Mouse (Mus musculus): ENCODE results near the gene Pts. TPM values are rescaled to one million over a fixed set of nuclear protein-coding genes. Genes with fewer than 3 reads are reported as not detected.

Gene Pts
- total and polyA plus RNA-seq, 3 experiments: 35.4 to 89.4 (median 37.9) TPM

DNA sequence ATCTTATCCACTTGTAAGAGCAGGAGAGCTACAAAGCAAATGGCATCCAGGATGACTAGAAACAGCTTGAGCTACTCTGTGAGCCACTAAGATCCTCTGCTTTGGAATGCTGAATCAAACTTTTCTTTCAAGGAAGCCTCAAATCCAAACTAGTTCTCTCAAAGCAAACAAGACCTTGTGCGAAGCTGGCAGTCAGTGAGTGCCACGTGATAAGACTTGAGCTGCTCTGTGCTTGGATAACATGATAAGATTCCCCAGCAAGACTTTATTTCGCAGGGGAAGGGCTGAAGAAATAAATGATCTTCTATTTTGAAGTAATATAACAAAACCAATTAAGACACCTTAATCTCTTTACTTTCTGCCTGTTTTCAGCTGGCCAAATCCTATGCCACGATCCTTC lies 37.4 kb upstream of the Pts start:
- dilution Hi-C loops (cut with MboI; ENCODE audit: extremely low pct_ligation_motif_present, extremely low pct_unique_long_range_greater_than_20kb, low sequenced_read_pairs): no loop called here
- Histone ChIP-seq H3K4me1 (ENCODE audit: control insufficient read depth in 1 of 2, insufficient read depth in 2 of 2) (no peaks in the 10 kb centered on the region), H3K4me3 (replicated peaks in 1 of 3; ENCODE audit: low read depth in 2 of 3, low read length in 2 of 3, poor library complexity in 1 of 3) (no peak overlapping the region), H3K27me3 (replicated peaks) (no peaks in the 10 kb centered on the region), H3K79me2 (replicated peaks; ENCODE audit: control insufficient read depth, extremely low read depth, insufficient read depth, poor library complexity, severe bottlenecking) (no peaks in the 10 kb centered on the region), H3K4me2 (ENCODE audit: insufficient read depth, low read depth, poor library complexity, severe bottlenecking) (no peak overlapping the region), H3K27ac (ENCODE audit: insufficient read depth, low read depth) (no peak overlapping the region), H3K9ac (ENCODE audit: insufficient read depth, low read depth) (no peak overlapping the region), H3K36me3 (replicated peaks in 1 of 2; ENCODE audit: control insufficient read depth in 1 of 2, insufficient read depth in 1 of 2, low read length in 1 of 2) (no peaks in the 10 kb centered on the region), H3K9me3 (replicated peaks; ENCODE audit: low read length) (peaks cover 2% of the 10 kb centered on the region)
- DNase-seq (ENCODE audit: extremely low read depth): no peak
- in situ Hi-C loops (cut with MboI; ENCODE audit: low pct_ligation_motif_present, low pct_unique_long_range_greater_than_20kb, low sequenced_read_pairs): no loop called here
- TF ChIP-seq KAT2A (IDR thresholded peaks at IDR 0.05; ENCODE audit: insufficient replicate concordance, low read length) (no peak), ELF1 (IDR thresholded peaks at IDR 0.05; ENCODE audit: low read depth, low read length) (no peak), E2F4 (IDR thresholded peaks at IDR 0.05; ENCODE audit: insufficient replicate concordance, low read depth, low read length) (no peak), NRF1 (IDR thresholded peaks at IDR 0.05; ENCODE audit: low read depth, low read length) (no peak), EP300 (IDR thresholded peaks at IDR 0.05; ENCODE audit: low read length) (no peak), UBTF (IDR thresholded peaks at IDR 0.05; ENCODE audit: low read depth, low read length) (no peak), USF1 (IDR thresholded peaks at IDR 0.05; ENCODE audit: low read depth, low read length) (no peak), JUND (conservative IDR thresholded peaks at IDR 0.05; ENCODE audit: low read depth, low read length) (no peak), POLR2AphosphoS2 (IDR thresholded peaks at IDR 0.05; ENCODE audit: low read depth, low read length) (no peak), MAZ (IDR thresholded peaks at IDR 0.05; ENCODE audit: low read depth, low read length) (no peak), CHD1 (IDR thresholded peaks at IDR 0.05; ENCODE audit: low read depth, low read length) (no peak), ZMIZ1 (IDR thresholded peaks at IDR 0.05; ENCODE audit: low read depth, low read length) (no peak), RCOR1 (conservative IDR thresholded peaks at IDR 0.05; ENCODE audit: low read depth, low read length) (no peak)

DNA sequence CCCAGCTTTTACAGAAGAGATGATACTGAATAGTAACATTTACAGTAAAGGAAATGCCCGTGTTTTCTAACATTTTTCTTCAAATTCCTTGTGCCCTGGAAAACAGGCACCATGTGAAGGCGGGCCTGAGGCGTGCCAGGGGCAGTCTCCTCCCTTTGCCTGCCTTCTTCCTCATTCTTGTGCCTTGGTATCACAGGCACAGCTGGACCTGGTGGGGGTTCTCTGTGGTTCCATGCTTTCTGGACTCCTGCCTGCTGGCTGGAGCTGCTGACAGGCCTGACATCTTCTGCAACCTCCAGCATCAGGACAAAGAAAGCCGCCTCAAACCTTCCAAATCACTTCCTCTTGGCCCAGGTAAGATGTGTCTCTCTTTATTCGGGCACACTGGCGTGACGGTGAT lies 36.6 kb upstream of the Pts start:
- Histone ChIP-seq H3K36me3 (replicated peaks in 1 of 2; ENCODE audit: control insufficient read depth in 1 of 2, insufficient read depth in 1 of 2, low read length in 1 of 2) (no peaks in the 10 kb centered on the region), H3K27me3 (replicated peaks) (peaks cover 2% of the 10 kb centered on the region), H3K27ac (ENCODE audit: insufficient read depth, low read depth) (no peak overlapping the region), H3K4me1 (ENCODE audit: control insufficient read depth in 1 of 2, insufficient read depth in 2 of 2) (no peaks in the 10 kb centered on the region), H3K9ac (ENCODE audit: insufficient read depth, low read depth) (no peak overlapping the region), H3K9me3 (replicated peaks; ENCODE audit: low read length) (peaks cover 4% of the 10 kb centered on the region), H3K4me2 (ENCODE audit: insufficient read depth, low read depth, poor library complexity, severe bottlenecking) (no peak overlapping the region), H3K4me3 (replicated peaks in 1 of 3; ENCODE audit: low read depth in 2 of 3, low read length in 2 of 3, poor library complexity in 1 of 3) (no peak overlapping the region), H3K79me2 (replicated peaks; ENCODE audit: control insufficient read depth, extremely low read depth, insufficient read depth, poor library complexity, severe bottlenecking) (no peaks in the 10 kb centered on the region)
- TF ChIP-seq ZNF384 (IDR thresholded peaks at IDR 0.05; ENCODE audit: low read depth, low read length) (no peak), JUN (IDR thresholded peaks at IDR 0.05; ENCODE audit: insufficient read depth, low read depth, low read length) (no peak), USF1 (IDR thresholded peaks at IDR 0.05; ENCODE audit: low read depth, low read length) (no peak), ELF1 (IDR thresholded peaks at IDR 0.05; ENCODE audit: low read depth, low read length) (no peak), PAX5 (IDR thresholded peaks at IDR 0.05; ENCODE audit: low read length) (no peak), MAZ (IDR thresholded peaks at IDR 0.05; ENCODE audit: low read depth, low read length) (no peak), CHD1 (IDR thresholded peaks at IDR 0.05; ENCODE audit: low read depth, low read length) (no peak), GABPA (IDR thresholded peaks at IDR 0.05; ENCODE audit: insufficient replicate concordance, low read depth, low read length) (no peak), ZC3H11A (IDR thresholded peaks at IDR 0.05; ENCODE audit: low read depth, low read length) (no peak), EP300 (IDR thresholded peaks at IDR 0.05; ENCODE audit: low read length) (no peak), RCOR1 (conservative IDR thresholded peaks at IDR 0.05; ENCODE audit: low read depth, low read length) (no peak)
- in situ Hi-C loops (cut with MboI; ENCODE audit: low pct_ligation_motif_present, low pct_unique_long_range_greater_than_20kb, low sequenced_read_pairs) (no loop called here), dilution Hi-C loops (cut with MboI; ENCODE audit: extremely low pct_ligation_motif_present, extremely low pct_unique_long_range_greater_than_20kb, low sequenced_read_pairs) (no loop called here)
- no peak for DNase-seq (ENCODE audit: extremely low read depth)

All from CH12.LX (cell line).